Mouse (Mus musculus) limb, embryonic 13.5 days (tissue): Measurements from ENCODE around the gene Mturn. TPM values are rescaled to one million over a fixed set of nuclear protein-coding genes. Genes with fewer than 3 reads are reported as not detected.

Source experiments
- ATAC-seq: fragments of 200-750 bp; cut with Nextera tagmentation; 2 replicates; pipeline ENCODE4 v1.8.0; 2017; ENCODE audit warnings: low read depth, moderate number of reproducible peaks, moderate TSS enrichment; ENCODE audit not compliant: low FRiP score
- H3K27ac ChIP-seq: fragments of 300-500 bp; sonication (generic); 2 replicates; pipeline ENCODE4 v1.5.1; 2015; ENCODE audit warnings: inconsistent platforms, mild to moderate bottlenecking, moderate library complexity
- H3K27me3 ChIP-seq: fragments of 300-500 bp; sonication (generic); 2 replicates; pipeline ENCODE4 v1.6.1; 2015; ENCODE audit warnings: mild to moderate bottlenecking, inconsistent platforms
- H3K36me3 ChIP-seq: fragments of 300-500 bp; sonication (generic); 2 replicates; pipeline ENCODE4 v1.6.1; 2015; ENCODE audit warnings: inconsistent platforms, mild to moderate bottlenecking, moderate library complexity
- H3K4me1 ChIP-seq: fragments of 300-500 bp; sonication (generic); 2 replicates; pipeline ENCODE4 v1.6.1; 2015; ENCODE audit warnings: inconsistent platforms
- H3K4me2 ChIP-seq: fragments of 300-500 bp; sonication (generic); replicated peaks from 2 replicates; pipeline ENCODE4 v1.6.1; 2015; ENCODE audit warnings: inconsistent platforms, mild to moderate bottlenecking, moderate library complexity
- H3K4me3 ChIP-seq: fragments of 300-500 bp; sonication (generic); 2 replicates; pipeline ENCODE4 v1.5.1; 2015; ENCODE audit warnings: moderate library complexity, mild to moderate bottlenecking, inconsistent platforms
- H3K9ac ChIP-seq: fragments of 300-500 bp; sonication (generic); 2 replicates; pipeline ENCODE4 v1.6.1; 2015; ENCODE audit warnings: mild to moderate bottlenecking, inconsistent platforms
- H3K9me3 ChIP-seq: fragments of 300-500 bp; sonication (generic); 2 replicates; pipeline ENCODE4 v1.6.1; 2016; ENCODE audit warnings: inconsistent platforms
- WGBS: fragments of 180-500 bp; shearing (Covaris S2); methylation state at CpG from one replicate; pipeline ENCODE4 v1.1.7; 2015; 5-methylcytosine and 5-hydroxymethylcytosine counted together
- polyA plus RNA-seq: library from polyadenylated mRNA; unstranded; fragments of >200 nt; fragmentation: Nextera tagmentation; extraction: Ambion mirVana; gene quantifications from 2 replicates; pipeline ENCODE4 v1.2.1, GENCODE M21; 2015

Gene Mturn
- polyA plus RNA-seq, 1 experiment from 2014 or later = 12.0 TPM

- no peak for ATAC-seq
- Histone ChIP-seq H3K4me3 (no peak overlapping the region), H3K4me2 (no peak overlapping the region), H3K4me1 (peaks cover 33% of the 10 kb centered on the region), H3K9me3 (no peaks in the 10 kb centered on the region), H3K27ac (no peak overlapping the region), H3K36me3 (no peaks in the 10 kb centered on the region), H3K9ac (no peak overlapping the region), H3K27me3 (peaks cover 29% of the 10 kb centered on the region)
- WGBS = 91% methylated on average over 2 of the region's 2 CpGs
These were observed 19.1 kb downstream of the Mturn start for GRCm38 (mm10) chr6:54700516-54700915.

DNA sequence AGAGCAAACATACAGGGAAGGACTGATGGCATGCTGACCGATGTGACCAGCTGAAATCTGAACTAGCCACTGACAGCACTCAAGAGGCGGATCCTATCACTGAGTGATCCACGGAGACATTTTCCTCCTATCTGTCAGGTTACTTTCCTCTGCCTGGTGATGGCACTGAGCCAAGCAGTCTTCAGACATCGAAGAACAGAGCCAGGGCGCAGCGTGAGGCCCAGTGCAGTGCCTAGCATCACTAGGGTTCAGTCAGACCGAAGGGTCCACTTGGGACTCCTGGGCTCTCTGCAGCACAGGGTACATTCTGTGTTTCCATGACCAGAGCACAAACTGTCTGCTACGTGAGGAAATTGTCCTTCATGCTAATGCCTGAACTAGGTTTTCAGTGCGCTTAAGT, 20.5 kb downstream of the Mturn start:
- H3K4me1 ChIP-seq = peaks cover 37% of the 10 kb centered on the region
- H3K27me3 ChIP-seq = peaks cover 29% of the 10 kb centered on the region
- no peaks in the 10 kb centered on the region for H3K36me3 ChIP-seq
- no peak overlapping the region for H3K9ac ChIP-seq
- H3K4me2 ChIP-seq = no peak overlapping the region
- H3K27ac ChIP-seq = no peak overlapping the region
- no peaks in the 10 kb centered on the region for H3K9me3 ChIP-seq
- no peak overlapping the region for H3K4me3 ChIP-seq
- no peak for ATAC-seq
- 79% methylated on average over 9 of the region's 9 CpGs for WGBS

DNA sequence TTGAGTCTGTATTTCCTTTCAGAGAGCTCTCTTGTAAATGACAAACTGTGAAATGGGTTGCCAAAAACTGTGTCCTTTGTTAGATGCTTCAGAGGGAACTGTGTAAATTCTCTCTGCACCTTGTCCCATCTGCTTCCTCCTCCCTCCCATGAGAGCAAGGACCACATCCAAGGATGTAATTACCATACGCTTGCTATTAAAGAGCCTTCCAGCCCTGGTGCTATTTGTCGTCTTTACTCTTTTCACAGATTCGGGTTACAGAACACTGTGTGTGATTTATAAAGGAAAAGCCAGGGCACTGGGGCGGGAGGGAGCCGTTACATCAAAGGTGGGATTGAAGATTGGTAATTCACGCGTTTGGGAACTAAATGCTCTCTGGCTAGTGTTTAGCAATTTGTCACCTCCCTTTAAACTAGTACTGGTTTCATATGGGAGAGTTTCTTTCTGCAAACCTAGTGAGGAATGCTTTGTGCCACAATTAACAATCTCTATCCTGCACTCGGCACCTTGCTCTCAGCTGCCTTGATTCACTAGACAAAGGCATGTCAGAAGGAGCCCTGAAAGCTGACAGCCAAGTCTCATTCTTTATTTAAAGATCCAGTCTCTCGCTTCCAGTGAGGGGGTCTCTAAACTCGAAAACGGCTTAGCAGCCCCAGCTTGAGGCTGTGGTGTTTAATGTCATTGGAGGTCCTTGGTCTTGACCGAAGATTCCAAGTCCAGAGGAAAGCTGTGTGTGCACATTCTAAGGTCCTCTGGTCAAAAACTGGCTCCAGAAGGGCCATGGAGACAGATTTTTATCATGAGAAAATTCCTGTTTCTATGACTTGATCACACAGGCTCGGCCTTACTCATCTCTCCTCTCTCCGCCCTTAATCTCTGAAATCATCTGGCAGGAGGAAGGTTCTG, 22.5 kb downstream of the Mturn start:
- peaks cover 29% of the 10 kb centered on the region for H3K27me3 ChIP-seq
- H3K36me3 ChIP-seq = no peaks in the 10 kb centered on the region
- 17% methylated on average over 14 of the region's 14 CpGs for WGBS
- H3K9ac ChIP-seq = no peak overlapping the region
- H3K9me3 ChIP-seq = no peaks in the 10 kb centered on the region
- H3K4me3 ChIP-seq = no peak overlapping the region
- no peak for ATAC-seq
- H3K4me1 ChIP-seq = peaks cover 33% of the 10 kb centered on the region
- no peak overlapping the region for H3K4me2 ChIP-seq
- H3K27ac ChIP-seq = no peak overlapping the region

GRCm38 (mm10) chr6:54704539-54704845, 23.1 kb downstream of the Mturn start:
- no peak overlapping the region for H3K4me2 ChIP-seq
- H3K9ac ChIP-seq = no peak overlapping the region
- H3K27ac ChIP-seq = no peak overlapping the region
- no peak overlapping the region for H3K4me3 ChIP-seq
- 24% methylated on average over 6 of the region's 6 CpGs for WGBS
- no peaks in the 10 kb centered on the region for H3K36me3 ChIP-seq
- peaks cover 29% of the 10 kb centered on the region for H3K27me3 ChIP-seq
- peaks cover 33% of the 10 kb centered on the region for H3K4me1 ChIP-seq
- no peak for ATAC-seq
- H3K9me3 ChIP-seq = no peaks in the 10 kb centered on the region

- ATAC-seq = no peak
- Histone ChIP-seq H3K36me3 (no peaks in the 10 kb centered on the region), H3K4me3 (no peak overlapping the region), H3K9me3 (no peaks in the 10 kb centered on the region), H3K27me3 (peaks cover 29% of the 10 kb centered on the region), H3K27ac (no peak overlapping the region), H3K4me1 (peaks cover 33% of the 10 kb centered on the region), H3K4me2 (no peak overlapping the region), H3K9ac (no peak overlapping the region)
- 31% methylated on average over 5 of the region's 5 CpGs for WGBS
These were observed 23.4 kb downstream of the Mturn start for GRCm38 (mm10) chr6:54704847-54705246.

DNA sequence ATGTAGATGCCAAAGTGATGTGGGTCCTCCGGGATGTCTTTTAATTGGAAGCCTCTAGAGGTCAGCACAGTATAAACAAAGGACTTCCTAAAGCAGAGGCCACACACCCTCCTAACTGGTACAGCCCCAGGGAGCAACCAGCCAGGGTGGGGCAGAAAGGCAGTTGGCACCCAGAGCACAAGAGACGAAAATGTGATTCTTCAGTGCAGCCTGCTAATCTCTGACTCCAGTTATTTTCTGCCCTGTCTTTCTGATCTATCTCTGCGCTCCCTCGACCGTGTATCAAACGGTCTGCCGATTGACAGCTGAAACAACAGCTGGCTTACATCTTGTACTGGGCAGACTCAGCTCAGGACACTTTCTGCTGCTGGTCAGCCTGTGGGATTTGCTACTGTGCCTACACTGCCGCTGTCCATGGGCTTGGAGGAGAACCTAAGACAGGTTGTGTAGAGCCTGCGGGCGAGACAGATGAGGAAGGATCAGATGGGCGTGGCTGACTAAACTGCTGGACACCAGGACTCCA, 24.0 kb downstream of the Mturn start:
- WGBS = 27% methylated on average over 11 of the region's 11 CpGs
- H3K36me3 ChIP-seq = no peaks in the 10 kb centered on the region
- peak; percentile 58 for ATAC-seq
- peak overlapping the region; percentile 45 for H3K4me2 ChIP-seq
- H3K27me3 ChIP-seq = peaks cover 25% of the 10 kb centered on the region
- H3K9me3 ChIP-seq = no peaks in the 10 kb centered on the region
- no peak overlapping the region for H3K4me3 ChIP-seq
- H3K9ac ChIP-seq = no peak overlapping the region
- peaks cover 33% of the 10 kb centered on the region for H3K4me1 ChIP-seq
- no peak overlapping the region for H3K27ac ChIP-seq

- Histone ChIP-seq H3K9me3 (no peaks in the 10 kb centered on the region), H3K27me3 (peaks cover 20% of the 10 kb centered on the region), H3K9ac (no peak overlapping the region), H3K4me3 (no peak overlapping the region), H3K27ac (no peak overlapping the region), H3K4me1 (peaks cover 33% of the 10 kb centered on the region), H3K36me3 (no peaks in the 10 kb centered on the region), H3K4me2 (no peak overlapping the region)
- WGBS = 72% methylated on average over 2 of the region's 2 CpGs
- ATAC-seq = no peak
These were observed 24.7 kb downstream of the Mturn start for GRCm38 (mm10) chr6:54706099-54706498.

GRCm38 (mm10) chr6:54706611-54707172, 25.3 kb downstream of the Mturn start:
- no peaks in the 10 kb centered on the region for H3K9me3 ChIP-seq
- no peak overlapping the region for H3K4me3 ChIP-seq
- WGBS = 88% methylated on average over 3 of the region's 3 CpGs
- H3K27me3 ChIP-seq = peaks cover 14% of the 10 kb centered on the region
- peaks cover 33% of the 10 kb centered on the region for H3K4me1 ChIP-seq
- no peak for ATAC-seq
- H3K36me3 ChIP-seq = no peaks in the 10 kb centered on the region
- no peak overlapping the region for H3K27ac ChIP-seq
- H3K4me2 ChIP-seq = no peak overlapping the region
- no peak overlapping the region for H3K9ac ChIP-seq

GRCm38 (mm10) chr6:54708646-54709045, 27.2 kb downstream of the Mturn start:
- H3K9me3 ChIP-seq = no peaks in the 10 kb centered on the region
- H3K4me2 ChIP-seq = no peak overlapping the region
- H3K4me1 ChIP-seq = peaks cover 21% of the 10 kb centered on the region
- no peak overlapping the region for H3K27ac ChIP-seq
- no peak for ATAC-seq
- WGBS = 94% methylated on average over 4 of the region's 4 CpGs
- H3K36me3 ChIP-seq = no peaks in the 10 kb centered on the region
- no peak overlapping the region for H3K4me3 ChIP-seq
- peaks cover 9% of the 10 kb centered on the region; the same call in 1 of the 2 replicates for H3K27me3 ChIP-seq
- H3K9ac ChIP-seq = no peak overlapping the region

GRCm38 (mm10) chr6:54715697-54716096, 34.3 kb downstream of the Mturn start:
- no peaks in the 10 kb centered on the region for H3K36me3 ChIP-seq
- no peak for ATAC-seq
- 31% methylated on average over 2 of the region's 2 CpGs for WGBS
- H3K4me1 ChIP-seq = peaks cover 3% of the 10 kb centered on the region; the same call in 1 of the 2 replicates
- H3K9ac ChIP-seq = no peak overlapping the region
- H3K27ac ChIP-seq = no peak overlapping the region
- no peaks in the 10 kb centered on the region for H3K27me3 ChIP-seq
- H3K9me3 ChIP-seq = no peaks in the 10 kb centered on the region
- no peak overlapping the region for H3K4me3 ChIP-seq
- no peak overlapping the region for H3K4me2 ChIP-seq

DNA sequence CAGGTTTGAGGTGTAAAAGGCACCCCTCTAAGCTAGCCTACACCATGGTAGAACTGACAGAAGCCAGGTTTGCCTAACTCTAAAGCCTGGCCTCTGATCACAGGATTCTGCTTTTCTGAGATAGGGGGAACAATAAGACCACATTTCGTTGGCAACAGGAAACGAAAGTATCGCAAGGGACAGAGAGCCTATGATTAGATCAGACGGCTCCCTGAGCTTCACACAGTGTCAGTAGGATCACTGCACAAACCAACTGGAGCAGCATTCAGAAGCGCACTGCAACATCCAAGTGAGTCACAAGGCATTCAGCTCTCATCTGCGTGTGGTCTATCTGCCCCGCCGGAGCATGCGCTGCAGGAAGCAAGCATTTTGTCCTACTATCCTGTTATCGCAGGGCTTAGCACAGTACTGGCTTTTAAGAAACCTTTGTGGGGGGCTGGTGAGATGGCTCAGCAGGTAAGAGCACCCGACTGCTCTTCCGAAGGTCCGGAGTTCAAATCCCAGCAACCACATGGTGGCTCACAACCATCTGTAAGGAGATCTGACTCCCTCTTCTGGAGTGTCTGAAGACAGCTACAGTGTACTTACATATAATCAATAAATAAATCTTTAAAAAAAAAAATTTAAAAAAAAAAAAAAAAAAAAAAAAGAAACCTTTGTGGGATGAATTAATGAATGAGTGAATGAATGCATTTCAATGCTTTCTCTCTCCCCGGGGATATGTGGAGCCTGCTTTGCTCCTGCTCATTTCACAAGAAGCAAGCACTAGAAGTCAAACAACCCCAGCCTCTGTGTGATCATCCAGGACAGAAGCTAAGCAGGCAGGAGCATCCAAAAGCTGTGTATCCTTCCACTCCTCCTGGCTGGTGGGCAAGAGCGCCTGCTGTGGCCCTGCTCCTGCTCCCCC, 37.6 kb downstream of the Mturn start:
- no peaks in the 10 kb centered on the region for H3K36me3 ChIP-seq
- H3K4me2 ChIP-seq = no peak overlapping the region
- H3K9me3 ChIP-seq = no peaks in the 10 kb centered on the region
- H3K4me3 ChIP-seq = no peak overlapping the region
- no peak overlapping the region for H3K27ac ChIP-seq
- peaks cover 3% of the 10 kb centered on the region; the same call in 1 of the 2 replicates for H3K4me1 ChIP-seq
- 84% methylated on average over 15 of the region's 15 CpGs for WGBS
- H3K27me3 ChIP-seq = no peaks in the 10 kb centered on the region
- no peak for ATAC-seq
- H3K9ac ChIP-seq = no peak overlapping the region
